Mouse (Mus musculus): ENCODE data around the gene Dpm1.

Gene Dpm1

DNA sequence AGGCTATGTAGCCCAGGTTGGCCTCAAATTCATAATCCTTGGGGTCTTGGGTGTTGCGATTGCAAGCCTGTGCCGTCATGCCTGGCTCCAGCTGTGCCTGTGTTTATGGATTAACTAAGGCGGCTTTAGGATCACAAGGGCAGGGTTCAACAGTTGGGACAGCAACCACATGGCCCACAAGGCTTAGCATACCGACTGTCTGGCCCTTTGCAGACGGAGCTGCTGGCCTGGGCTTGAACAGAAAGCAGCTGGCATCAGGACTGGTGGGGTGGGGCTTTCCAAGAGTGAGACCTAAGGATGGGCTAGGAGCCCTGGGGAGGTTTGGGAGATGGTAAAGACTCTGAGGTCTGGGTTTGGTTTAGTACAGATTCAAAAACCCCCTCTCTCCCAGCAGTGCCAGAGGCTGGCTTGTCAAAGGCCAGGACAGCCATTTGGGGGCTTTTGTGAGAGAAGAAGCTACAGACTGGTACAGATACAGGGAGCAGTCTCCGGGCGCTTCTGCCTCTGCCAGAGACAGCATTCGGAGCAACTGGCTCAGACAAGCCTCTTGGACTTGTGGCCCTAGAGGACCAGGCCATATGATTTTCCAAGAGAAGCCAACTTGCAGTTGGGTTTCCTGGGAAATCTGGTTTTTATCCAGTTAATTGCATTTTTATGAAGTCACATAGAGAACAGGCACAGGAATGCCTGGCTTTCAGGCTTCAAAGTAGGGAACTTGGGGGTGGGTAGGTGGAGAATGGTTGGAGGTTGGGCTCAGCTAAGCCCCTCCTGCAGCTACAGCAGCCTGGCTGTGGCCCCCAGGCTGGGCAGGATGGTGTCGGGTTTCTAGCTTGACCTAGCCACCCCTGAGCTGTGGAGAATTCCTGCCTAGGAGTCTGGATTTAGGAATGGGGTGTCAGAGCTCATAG is 61.2 kb downstream of the Dpm1 start:
- in situ Hi-C loops (cut with MseI, MboI): no loop called here

DNA sequence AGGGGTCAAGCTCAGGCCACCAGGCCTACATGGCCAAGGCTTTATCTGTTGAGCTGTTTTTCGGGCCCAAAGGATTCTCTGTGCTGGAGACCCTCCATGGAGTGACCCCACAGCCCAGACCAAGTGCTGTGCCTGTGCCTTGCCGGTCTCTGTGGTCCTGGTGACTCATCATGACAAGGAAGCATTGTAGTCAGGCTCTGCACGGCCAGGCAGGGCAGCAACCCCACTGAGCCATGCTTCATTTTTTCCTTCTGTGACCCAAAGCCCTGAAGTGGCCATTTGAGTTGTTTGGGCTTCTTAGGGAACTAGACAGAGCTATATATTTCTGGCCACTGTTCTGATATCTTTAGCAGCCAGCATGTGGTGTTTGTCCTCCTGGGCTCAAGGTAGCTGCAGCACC is 62.6 kb downstream of the Dpm1 start:
- in situ Hi-C loops (cut with MseI, MboI): no loop called here

DNA sequence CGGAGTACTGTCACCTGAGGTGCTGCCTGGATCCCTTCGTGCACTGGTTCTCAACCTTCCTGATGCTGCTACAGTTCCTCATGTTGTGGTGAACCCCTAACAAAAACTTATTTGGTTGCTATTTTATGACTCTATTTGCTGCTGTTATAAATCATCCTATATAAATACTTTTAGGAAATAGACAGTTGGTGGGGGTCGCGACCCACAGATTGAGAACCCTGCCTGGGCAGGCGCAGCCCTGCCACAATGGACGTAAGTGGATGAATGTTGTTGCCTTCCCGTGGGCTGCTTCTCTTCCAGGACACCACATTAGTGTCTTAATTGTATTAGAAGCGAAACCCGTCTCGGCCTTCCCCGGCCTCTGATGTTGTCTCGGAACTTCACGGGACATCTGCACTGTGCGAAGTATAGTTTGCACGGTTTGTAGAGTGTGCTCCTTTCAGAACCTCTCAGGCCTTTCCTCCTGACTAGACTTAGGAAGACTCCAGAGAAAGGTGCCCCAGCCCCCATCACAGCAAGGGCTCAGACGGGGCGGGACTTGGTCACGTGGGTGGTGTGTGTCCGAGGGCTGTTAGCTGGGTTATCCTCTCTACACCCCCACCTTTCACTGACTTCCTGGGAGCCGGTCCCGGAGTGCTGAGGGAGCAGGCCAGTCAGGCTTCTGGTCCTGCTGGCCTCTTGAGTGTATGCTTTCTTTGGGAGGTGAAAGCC is 63.5 kb downstream of the Dpm1 start:
- in situ Hi-C loops (cut with MseI, MboI): no loop called here

DNA sequence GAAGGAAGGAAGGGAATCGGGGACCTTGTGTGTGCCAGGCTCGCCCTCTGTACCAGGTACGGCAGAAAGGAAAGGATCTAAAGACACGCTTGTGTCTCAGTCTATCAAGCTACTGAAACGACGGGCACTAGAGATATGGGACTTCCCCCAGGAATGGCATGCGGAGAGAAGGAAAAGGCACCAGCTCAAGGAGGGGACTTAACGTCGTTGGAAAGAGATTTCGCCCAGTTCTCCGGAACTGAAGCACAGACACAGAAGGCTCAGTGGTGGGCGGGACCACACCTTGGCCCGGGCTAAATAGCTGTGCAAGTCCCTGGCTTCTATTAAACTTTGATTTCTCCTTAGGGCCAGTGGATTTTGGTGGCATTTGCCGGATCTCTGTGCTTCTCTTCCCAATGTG is 68.4 kb downstream of the Dpm1 start:
- in situ Hi-C loops (cut with MseI, MboI): no loop called here

DNA sequence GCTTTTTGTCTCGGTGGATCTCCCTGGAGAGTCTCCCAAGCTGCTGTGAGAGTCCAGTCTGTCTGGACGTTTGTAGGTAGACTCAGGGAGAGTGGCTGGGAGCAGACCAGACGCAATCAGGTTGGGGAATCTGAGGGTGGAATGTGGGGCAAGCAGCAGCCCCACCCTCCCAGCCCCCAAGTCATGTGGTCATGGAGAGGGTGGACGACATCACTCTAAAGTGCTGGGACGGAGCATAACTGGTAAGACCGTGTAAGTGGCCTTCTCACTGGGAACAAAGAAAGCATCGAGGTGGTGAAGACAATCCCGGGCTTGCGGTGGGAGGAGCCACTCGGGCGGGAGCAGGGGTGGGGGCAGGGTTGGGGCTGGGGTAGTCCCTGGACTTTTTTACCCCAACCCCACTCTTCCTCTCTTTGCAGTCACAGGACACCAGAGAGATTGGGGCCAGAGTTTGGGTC is 68.8 kb downstream of the Dpm1 start:
- in situ Hi-C loops (cut with MseI, MboI): no loop called here

DNA sequence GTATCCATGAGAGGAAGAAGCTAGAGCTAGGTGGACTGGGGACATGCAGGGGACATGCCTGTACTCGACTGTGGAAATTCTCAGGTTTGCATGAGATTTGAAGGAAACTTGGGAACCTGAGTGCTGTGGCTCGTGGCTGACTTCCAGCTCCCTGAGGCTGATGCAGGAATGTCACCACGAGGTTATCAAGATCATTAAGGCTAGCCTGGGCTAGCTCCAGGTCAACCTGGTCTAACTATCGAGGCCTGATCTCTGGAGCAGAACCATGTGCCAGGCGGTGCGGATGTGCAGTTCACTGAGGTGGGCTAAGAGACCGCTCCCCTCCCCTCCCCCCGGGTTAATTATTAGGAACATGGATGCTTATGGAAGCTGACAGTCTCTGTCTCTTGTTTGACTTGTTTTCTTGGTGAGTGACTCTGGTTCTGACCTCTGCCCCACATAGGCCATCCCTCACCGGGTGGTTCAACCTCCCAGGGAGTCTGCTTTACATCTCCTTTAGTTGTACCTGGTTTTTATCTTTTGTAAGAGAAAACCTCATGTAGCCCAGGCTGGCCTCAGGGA is 69.9 kb downstream of the Dpm1 start:
- in situ Hi-C loops (cut with MseI, MboI): no loop called here

All from mouse trophoblast stem cell (cell line).